Mouse (Mus musculus): ENCODE data around the gene Eml6.
A peak's percentile ranks its signal among the peaks of the same experiment; 100 is the strongest.

Eml6 gene

DNA sequence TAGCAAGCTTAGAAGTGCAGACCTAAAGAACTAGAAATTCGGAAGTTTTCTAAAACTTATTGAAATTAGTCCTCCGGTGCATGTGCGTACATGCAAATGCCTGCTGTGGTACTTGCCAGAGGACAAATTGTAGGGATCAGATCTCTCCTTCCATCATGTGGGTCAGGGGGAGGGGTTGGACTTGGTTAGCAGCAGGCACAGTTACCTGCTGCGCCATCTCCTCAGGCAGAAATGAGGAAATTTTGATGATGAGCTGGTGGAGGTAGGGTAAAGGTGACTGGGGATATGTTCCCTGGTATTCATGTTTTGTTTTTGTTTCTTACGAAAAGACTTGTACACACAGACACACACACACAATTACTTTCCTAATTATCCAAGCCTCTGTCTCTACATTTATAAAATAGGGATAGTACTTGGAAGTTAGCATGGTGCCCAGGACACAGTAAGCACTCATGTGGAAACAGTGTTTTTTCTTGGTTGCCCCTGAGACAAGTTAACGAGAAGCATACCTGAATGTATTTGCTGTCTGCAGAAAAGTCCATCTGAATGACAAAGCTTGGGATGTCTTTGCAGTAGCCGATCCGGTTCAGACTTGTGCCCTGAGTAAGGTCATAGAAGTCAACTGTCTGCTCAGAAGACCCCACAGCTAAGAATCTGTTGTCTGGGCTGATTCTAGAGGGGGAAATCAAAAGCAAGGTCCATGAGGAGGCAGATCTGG, 276.9 kb downstream of the Eml6 start:
- no peak for DNase-seq (ENCODE audit: low read depth, low spot score)

DNA sequence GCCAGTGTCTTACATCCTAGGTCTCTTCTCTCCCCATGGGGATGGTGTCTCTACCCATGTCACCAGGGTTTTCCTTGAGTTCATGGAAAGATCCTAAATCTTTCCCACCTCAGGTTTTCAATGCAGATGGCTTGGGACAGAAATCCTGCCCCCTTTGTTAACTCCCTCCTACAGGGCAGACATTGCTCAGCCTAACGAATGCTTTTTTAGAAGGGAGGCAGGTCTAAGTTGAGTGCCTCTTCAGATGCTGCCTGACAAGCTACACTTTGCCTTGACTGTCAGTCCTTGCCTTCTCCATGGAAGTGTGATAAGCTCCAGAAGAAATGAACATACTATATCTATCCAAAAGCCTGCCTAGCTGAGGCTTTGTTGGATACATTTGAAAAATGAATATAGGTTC, 278.0 kb downstream of the Eml6 start:
- no peak for DNase-seq (ENCODE audit: low read depth, low spot score)

DNA sequence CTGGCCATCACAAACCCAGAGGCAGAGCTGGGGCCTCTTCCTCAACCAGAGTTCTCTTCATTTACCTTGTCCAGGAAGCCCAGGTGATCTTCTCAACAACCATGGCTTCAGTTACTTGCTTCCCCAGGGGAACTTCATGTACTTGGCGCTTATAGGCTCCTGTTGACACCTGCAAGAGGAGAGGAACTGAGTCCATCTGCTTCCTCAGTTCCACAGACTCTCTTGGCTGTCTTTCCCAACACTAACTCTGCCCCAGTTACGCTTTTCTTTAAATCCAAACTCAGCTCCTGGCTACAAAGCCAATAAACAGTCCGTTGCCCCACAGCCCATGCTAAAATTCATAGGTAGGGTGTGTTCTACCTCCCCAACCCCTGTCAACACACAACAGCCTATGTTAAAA, 278.5 kb downstream of the Eml6 start:
- no peak for DNase-seq (ENCODE audit: low read depth, low spot score)

DNA sequence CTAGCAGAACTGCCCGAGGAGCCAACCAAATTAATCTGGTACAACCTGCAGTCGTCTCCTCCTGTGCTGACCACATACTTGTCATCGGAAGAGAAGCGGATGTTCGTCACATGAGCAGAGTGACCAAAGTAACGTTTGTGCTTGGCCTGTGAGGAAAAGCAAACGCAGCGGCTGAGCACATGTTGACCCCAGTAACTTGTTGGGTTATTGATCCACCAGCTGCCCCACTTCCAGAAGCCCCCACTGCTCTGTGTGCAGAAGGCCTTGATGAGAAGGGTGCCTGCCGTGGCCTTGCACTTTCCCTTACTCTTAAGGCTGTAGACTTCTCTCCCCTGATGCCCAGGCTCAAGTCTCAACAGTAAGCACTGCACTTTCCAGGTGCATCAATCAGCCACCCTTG, 279.6 kb downstream of the Eml6 start:
- DNase-seq (ENCODE audit: low read depth, low spot score): no peak

DNA sequence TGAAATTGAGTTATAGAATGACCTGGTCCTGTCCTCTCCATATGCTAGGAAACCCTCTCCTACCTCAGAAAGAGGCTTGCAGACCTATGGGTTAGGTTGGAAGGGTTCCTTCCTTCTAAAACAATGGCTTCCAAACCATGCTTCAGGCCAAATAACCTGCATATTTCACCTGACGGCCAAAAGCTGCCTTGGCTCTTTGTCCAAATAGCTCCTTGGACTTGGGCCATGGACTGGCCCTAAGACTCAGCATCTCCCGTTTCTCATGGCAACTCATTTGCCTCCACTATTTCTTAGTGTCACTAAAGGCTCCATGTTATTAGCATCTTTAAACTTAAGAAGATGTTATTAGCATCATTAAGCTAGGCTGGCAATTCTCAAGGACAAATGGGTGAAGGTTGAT, 280.3 kb downstream of the Eml6 start:
- DNase-seq (ENCODE audit: low read depth, low spot score): no peak

DNA sequence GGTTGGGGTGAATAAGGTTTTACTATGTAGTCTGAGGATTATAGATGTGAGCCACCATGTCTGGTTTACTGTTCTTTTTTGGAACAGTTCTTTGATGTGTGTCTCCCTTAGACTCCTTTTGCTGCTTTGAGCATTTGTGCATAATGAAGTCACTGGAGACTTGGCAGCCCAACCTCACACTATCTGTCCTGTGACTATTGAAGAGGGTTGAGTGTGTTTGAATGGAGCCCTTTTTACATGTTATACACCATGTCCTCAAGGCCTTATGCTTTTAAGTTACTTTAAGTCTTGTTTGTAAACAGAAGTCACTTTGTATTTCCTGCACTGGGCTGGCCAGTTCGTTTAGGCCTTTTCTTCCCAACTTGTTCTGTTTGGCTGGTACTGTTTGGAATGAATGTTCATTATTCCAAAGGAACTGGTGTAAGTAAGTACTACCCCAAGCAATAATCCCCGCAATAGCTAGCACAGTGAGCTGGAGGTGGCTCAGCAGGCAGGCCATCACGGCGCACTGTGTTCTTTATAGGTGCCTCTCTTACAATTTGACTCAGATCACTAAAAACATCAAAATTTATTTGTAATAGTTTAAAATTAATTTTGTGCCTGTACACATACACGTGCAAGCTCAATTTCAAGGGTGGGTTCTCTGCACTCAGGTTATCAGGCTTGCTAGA, 280.9 kb downstream of the Eml6 start:
- DNase-seq (ENCODE audit: low read depth, low spot score): peak; percentile 16

DNA sequence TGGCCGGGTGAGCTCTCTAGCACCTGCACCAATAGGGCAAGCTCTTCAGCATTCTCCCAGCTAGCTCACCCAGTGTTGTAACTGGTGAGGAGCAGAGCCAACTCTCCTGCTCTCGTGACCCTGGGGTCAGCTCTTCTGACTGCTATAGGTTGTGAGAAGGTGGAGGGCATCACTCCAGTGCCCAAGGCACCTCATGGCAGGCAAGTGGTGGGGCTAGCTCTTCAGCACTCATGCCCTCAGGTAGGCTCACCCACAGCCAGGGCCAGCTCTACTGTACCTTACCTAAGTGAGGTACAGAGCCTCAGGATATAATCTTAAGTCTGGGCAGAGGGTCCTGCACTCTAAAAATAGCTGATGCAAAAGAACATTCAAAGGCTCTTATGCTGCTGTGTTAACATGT, 286.1 kb downstream of the Eml6 start:
- DNase-seq (ENCODE audit: low read depth, low spot score): no peak

DNA sequence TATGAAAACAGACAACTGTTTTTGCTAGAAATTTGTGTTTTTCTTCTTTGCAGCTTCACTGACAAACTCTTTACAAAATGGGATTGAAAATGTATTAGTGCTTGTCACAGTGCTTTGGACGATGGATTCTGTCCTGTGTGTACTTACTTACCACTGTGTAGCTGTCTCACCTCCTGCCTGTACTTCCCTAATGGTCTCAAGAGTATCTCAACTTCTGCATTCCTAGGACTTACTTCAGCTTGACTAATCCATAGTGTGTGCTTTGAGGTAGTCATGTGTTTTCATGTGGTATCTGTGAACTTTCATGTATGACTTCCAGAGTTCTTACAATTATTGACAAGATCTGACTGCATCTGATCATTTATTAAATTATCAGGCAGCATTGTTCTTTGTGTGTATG, 297.9 kb downstream of the Eml6 start:
- DNase-seq (ENCODE audit: low read depth, low spot score): no peak

DNA sequence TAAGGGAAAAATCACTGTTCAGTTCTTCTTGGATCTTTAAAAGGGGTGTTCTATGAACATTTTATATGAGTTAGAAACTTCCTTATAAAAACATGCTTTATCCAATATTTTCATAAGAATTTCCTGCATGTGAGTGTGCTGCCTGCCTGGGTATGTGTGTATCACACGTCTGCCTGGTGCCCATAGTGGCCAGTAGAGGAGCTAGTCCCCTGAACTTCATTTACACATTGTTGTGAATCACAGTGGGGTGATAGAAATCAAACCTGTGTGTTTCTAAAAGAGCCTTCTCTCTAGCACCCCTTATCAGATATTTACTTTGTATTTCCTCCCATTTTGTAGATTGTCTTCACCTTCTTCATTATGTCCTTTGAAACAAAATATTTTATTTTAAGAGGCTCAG, 300.2 kb downstream of the Eml6 start:
- no peak for DNase-seq (ENCODE audit: low read depth, low spot score)

DNA sequence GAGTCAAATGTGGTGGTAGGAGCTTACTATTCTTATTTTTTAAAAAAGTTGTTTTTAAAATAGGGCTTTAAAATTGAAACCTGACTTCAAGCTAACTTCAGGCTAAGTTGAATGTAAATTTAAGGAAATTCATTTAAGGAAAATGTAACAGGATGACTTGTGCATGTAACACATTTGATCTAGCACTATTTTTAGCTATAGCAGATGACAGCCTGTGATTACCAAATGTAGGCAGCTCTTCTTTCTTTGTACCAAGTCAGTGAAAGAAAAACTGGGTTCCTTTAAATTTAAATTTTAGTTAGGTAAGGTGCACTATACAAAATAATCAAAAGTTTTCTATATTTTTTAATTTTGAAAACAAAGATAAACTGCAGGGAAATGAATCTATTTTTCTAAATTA, 300.7 kb downstream of the Eml6 start:
- peak; percentile 12 for DNase-seq (ENCODE audit: low read depth, low spot score)

DNA sequence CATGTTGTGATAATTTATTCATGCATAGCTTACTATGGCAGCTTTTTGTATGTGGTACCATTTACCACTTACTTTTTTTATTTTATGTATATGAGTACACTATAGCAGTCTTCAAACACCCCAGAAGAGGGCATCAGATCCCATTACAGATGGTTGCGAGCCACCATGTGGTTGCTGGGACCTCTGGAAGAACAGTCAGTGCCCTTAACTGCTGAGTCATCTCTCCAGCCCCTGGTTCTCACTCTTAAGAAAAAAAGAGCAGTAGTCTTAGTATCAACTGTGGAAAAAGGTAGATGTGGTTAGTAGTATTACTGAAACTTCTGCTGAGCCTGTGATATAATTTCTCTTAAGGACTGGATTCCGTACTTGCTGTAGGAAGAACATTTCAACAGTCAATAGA, 301.6 kb downstream of the Eml6 start:
- DNase-seq (ENCODE audit: low read depth, low spot score): no peak

DNA sequence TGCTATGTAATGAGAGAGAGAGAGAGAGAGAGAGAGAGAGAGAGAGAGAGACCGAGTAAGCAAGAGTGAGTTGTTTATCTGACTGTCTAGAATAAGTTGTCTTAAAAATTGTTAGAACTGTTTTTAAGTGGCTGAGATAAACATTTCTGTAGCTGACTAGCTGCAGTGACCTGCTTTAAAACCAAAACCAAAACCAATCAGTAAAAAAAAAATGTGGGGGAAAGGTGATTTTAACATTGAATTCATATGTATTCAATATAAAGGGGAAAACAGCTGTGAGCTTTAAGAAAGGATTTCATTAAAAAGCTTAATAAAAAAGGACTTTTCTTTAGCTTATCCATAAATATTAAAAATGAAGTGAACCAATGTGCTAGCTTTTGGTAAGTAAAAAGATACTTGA, 306.2 kb downstream of the Eml6 start:
- DNase-seq (ENCODE audit: low read depth, low spot score): no peak

DNA sequence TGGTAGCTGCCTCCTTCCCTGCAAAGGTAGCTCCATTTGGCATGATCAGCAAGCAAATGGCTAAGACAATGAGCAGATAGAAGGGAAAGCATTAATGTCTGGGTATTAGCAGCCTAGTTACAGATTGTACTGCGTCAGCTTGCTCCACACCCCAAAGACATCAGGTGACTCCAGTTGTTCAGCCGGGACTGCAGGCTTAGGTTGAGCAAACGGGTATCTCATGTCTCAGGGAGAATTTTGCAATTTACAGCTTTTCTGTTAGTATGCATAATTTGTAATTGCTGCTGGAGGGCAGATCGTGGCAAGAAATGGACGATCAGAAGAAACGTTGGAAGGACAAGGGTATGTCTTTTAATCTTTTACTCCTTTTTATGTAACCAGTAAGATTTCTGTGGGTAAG, 307.3 kb downstream of the Eml6 start:
- no peak for DNase-seq (ENCODE audit: low read depth, low spot score)

DNA sequence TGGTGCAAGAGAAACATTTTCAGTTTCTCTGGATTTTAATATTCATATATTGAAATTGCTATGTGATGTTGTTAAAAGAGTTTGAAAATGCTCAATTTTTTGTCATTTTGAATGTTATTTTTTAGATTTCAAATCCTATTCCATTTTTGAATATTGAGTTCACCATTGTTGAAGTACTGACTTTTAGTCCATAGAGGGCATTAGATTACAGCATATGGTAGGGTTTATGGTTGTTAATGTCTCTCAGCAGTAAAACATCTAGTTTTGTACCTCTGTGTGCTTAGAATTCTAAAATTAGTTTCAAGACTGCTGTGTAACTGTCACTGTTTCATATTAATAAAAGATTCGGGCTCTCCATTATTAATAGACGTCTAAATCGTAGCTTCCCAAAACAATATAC, 310.3 kb downstream of the Eml6 start:
- DNase-seq (ENCODE audit: low read depth, low spot score): no peak

DNA sequence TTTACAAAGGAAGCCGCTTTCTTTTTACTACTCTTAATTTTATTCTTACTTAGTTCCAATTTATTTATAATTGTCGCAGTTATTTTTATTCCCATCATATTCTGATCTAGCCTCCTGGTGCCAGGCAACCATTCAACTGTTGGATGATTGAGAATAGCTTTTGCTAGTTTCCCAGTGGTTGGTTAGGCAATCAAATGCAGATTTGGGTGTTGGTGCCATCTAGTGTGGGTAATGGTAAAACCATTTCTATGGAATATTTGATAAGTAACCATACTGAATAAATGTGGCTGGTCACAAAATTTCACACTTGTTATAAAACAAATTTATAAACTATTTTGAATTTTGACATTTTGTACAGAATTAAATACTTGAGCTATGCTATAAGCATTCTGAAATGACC, 311.0 kb downstream of the Eml6 start:
- DNase-seq (ENCODE audit: low read depth, low spot score): no peak

DNA sequence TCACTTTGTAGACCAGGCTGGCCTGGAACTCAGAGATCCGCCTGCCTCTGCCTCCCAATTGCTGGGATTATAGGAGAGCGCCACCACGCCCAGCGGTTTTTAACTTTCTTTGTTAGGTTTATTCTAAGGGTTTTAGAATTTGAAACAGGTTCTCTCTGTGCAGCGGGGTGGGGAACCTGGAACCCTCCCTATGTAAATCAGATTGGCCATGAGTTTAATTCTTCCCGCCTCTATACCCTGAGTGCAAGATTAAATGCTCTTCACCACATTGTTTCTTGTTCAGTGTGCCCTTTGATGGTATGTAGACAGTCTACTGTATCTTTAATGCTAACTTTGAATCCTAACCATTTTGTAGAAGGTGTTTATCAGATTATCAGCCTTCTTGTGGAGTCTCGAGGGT, 311.7 kb downstream of the Eml6 start:
- DNase-seq (ENCODE audit: low read depth, low spot score): no peak

DNA sequence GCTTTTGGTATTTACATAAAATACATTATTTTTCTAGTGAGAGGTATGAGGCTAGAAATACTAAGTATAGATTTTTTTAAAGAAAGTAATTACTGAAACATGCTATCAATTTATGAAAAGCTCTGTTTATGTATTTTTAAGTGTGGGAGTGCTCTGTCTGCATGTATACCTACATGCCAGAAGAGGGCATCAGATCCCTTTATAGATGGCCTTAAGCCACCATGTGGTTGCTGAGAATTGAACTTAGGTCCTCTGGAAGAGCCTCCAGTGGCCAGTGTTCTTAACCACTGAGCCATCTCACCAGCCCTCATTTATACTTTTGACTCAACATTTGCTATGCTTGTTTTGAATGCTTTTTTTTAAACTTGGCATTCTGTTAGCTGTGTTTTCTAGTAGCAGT, 316.3 kb downstream of the Eml6 start:
- no peak for DNase-seq (ENCODE audit: low read depth, low spot score)

DNA sequence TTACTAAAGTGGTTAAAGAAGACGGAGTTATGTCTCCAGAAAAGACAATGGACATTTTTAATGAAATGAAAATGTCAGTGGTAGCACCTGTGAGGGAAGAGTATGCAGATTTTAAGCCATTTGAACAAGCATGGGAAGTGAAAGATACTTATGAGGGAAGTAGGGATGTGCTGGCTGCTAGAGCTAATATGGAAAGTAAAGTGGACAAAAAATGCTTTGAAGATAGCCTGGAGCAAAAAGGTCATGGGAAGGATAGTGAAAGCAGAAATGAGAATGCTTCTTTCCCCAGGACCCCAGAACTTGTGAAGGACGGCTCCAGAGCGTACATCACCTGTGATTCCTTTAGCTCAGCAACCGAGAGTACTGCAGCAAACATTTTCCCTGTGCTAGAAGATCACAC, 319.0 kb downstream of the Eml6 start:
- DNase-seq (ENCODE audit: low read depth, low spot score): no peak

DNA sequence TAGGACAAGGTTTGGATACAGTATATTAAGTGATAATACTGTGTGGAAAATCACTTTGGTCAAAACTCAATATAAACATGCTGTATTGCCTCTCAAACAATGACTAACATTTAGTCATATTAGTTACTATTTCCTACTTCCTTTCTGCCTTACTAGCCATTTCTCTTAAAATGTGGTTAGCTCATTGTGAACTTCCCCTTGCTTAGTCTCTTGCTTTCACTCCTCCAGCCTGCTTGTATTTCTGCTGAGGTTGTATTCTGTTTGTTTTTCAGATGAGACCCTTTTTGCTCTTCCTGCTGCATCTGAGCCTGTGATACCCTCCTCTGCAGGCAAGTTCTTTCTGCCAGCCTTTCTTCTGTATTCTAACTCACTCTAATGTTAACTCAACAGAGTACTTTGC, 320.6 kb downstream of the Eml6 start:
- no peak for DNase-seq (ENCODE audit: low read depth, low spot score)

DNA sequence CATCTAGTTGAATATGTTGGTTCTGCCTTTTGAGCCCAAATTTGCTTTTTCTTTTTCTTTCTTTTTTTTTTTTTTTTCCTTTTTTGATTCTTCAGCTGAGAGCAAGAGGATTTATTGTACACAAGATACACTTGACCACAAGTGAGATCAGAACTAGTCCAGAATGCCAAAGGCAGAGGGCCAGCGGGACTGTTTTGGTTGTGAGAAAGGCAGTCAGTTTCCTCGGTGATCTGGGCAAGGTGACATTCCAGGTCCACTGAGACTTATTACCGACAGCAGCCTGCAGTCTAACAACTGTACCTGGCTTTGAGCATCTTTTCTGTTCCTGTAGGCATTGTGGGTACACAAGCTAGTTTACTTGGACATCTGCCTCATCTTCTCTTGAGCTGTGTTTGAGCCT, 323.1 kb downstream of the Eml6 start:
- no peak for DNase-seq (ENCODE audit: low read depth, low spot score)

DNA sequence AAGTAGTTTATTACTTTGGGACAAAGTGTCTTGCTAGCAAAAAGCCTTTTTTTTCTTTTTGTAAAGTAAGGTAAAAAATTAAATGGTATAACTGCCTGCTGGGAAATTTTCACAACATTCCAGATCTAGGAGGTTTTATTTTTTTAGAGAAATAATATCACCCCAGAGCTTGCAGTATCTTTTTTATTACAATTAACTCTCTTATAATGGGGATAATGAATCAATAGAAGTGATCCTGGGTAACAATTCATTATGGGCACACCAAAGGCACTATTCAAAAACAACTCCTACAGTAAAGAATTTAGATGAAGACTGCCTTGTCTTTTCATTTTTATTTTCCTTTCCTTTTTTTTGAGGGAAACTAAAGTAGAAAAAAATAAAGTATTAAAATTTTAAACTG, 331.1 kb downstream of the Eml6 start:
- no peak for DNase-seq (ENCODE audit: low read depth, low spot score)

DNA sequence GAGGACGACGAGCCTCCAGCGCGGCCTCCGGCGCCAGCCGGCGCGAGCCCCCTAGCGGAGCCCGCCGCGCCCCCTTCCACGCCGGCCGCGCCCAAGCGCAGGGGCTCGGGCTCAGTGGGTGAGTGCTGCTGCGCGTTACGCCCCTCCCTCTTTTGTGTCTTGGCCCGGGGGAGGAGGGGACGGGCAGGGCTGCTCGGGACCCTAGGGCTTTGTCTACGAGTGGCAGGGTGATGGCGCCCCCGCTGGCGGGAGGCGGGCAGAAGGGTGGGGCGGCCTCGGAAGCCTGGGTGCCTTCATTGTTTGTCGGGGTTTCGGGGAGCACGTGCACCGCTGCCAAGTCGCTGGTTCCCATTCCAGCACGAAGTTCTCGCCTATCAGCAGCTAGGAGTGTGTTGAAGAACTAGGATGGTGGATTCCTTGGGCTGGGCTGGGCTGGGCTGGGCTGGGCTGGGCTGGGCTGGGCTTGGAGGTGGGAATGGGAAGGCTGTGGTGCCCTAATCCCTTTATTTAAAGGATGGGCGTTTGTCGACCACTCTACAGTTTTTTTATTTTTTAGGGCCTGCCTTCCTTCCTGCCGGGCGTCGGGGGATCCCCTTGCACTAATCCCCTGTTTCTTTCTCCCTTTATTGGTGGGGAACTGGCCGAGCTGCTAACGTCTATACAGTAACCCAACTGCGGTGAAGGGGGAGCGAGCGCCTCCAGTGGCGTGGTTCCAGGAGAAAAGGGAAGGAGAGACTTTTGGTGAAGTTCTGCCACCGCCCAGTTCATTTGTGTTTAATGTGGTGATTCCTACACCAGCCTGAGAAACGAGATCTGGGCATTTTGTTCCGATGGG, 332.0 kb downstream of the Eml6 start:
- DNase-seq (ENCODE audit: low read depth, low spot score): peak; percentile 79

Measured in brain, embryonic 18.5 days (tissue).